Mouse (Mus musculus): ENCODE data around the gene Adra1b.

Adra1b gene

GRCm38 (mm10) chr11:43820552-43821460 is 80.2 kb downstream of the Adra1b start:
- no peak for DNase-seq (ENCODE audit: low read depth, low spot score)

- no peak for DNase-seq (ENCODE audit: low read depth, low spot score)
Observed at GRCm38 (mm10) chr11:43817368-43817923, 83.6 kb downstream of the Adra1b start.

- no peak for DNase-seq (ENCODE audit: low read depth, low spot score)
Observed at GRCm38 (mm10) chr11:43812535-43812934, 88.5 kb downstream of the Adra1b start.

GRCm38 (mm10) chr11:43807732-43808131 is 93.3 kb downstream of the Adra1b start:
- no peak for DNase-seq (ENCODE audit: low read depth, low spot score)

GRCm38 (mm10) chr11:43795992-43796391 is 105.0 kb downstream of the Adra1b start:
- DNase-seq (ENCODE audit: low read depth, low spot score): peak; percentile 48

GRCm38 (mm10) chr11:43790446-43790845 is 110.6 kb downstream of the Adra1b start:
- no peak for DNase-seq (ENCODE audit: low read depth, low spot score)

GRCm38 (mm10) chr11:43783772-43784171 is 117.2 kb downstream of the Adra1b start:
- DNase-seq (ENCODE audit: low read depth, low spot score): peak; percentile 72

GRCm38 (mm10) chr11:43783106-43783505 is 117.9 kb downstream of the Adra1b start:
- DNase-seq (ENCODE audit: low read depth, low spot score): no peak

- peak; percentile 52 for DNase-seq (ENCODE audit: low read depth, low spot score)
Observed at GRCm38 (mm10) chr11:43779551-43779950, 121.5 kb downstream of the Adra1b start.

GRCm38 (mm10) chr11:43776324-43776694 is 124.7 kb downstream of the Adra1b start:
- DNase-seq (ENCODE audit: low read depth, low spot score): no peak

- DNase-seq (ENCODE audit: low read depth, low spot score): no peak
Observed at GRCm38 (mm10) chr11:43775469-43776323, 125.3 kb downstream of the Adra1b start.

GRCm38 (mm10) chr11:43773725-43774124 is 127.3 kb downstream of the Adra1b start:
- DNase-seq (ENCODE audit: low read depth, low spot score): no peak

GRCm38 (mm10) chr11:43770110-43770509 is 130.9 kb downstream of the Adra1b start:
- no peak for DNase-seq (ENCODE audit: low read depth, low spot score)

GRCm38 (mm10) chr11:43767749-43768148 is 133.3 kb downstream of the Adra1b start:
- no peak for DNase-seq (ENCODE audit: low read depth, low spot score)

- DNase-seq (ENCODE audit: low read depth, low spot score): peak; percentile 87
Observed at GRCm38 (mm10) chr11:43766922-43767648, 133.9 kb downstream of the Adra1b start.

GRCm38 (mm10) chr11:43758436-43758835 is 142.6 kb downstream of the Adra1b start:
- DNase-seq (ENCODE audit: low read depth, low spot score): no peak

GRCm38 (mm10) chr11:43755411-43755810 is 145.6 kb downstream of the Adra1b start:
- DNase-seq (ENCODE audit: low read depth, low spot score): no peak

GRCm38 (mm10) chr11:43754568-43754967 is 146.4 kb downstream of the Adra1b start:
- no peak for DNase-seq (ENCODE audit: low read depth, low spot score)

GRCm38 (mm10) chr11:43751542-43751941 is 149.5 kb downstream of the Adra1b start:
- DNase-seq (ENCODE audit: low read depth, low spot score): no peak

- peak; percentile 100 for DNase-seq (ENCODE audit: low read depth, low spot score)
Observed at GRCm38 (mm10) chr11:43747233-43748226, 153.5 kb downstream of the Adra1b start, which contains the start of gene Ttc1. Gene Ttc1 (minus strand): TSS chr11:43748008.
